ENCODE assay signal across 9 mouse cellular contexts in genomic region chr4:151127636-151128548, GRCm38 (mm10). TPM values are rescaled to one million over a fixed set of nuclear protein-coding genes. Genes with fewer than 3 reads are reported as not detected.
A peak's percentile ranks its signal among the peaks of the same experiment; 100 is the strongest.
DNase-seq lines count a peak whose midpoint lies in the region; ATAC-seq lines count a peak whose summit lies in the region.
"Had no signal": no experiment of that assay in that cellular context is flagged by ENCODE, and none has a peak within 500 bp of the region (broad histone marks: within the 10 kb centered on the region; RNA-seq: fewer than 3 reads in every experiment).

No protein-coding gene starts in this region.

- H3K4me3 ChIP-seq in lung, embryonic 16.5 days (ENCODE audit: low read length) = peak overlapping the region; percentile 63
- H3K4me3 ChIP-seq in liver, embryonic 15.5 days (replicated peaks) = peak overlapping the region; percentile 28; the same call in 1 of the 2 replicates

- peaks cover 12% of the 10 kb centered on the region for H3K4me1 ChIP-seq in lung, embryonic 16.5 days (replicated peaks; ENCODE audit: control insufficient read depth, insufficient read depth, low read length)
- no peaks in the 10 kb centered on the region for H3K4me1 ChIP-seq in liver, embryonic 15.5 days (replicated peaks)

- peak overlapping the region; percentile 99 for H3K4me2 ChIP-seq in lung, embryonic 16.5 days (ENCODE audit: low read depth, low read length)
- H3K4me2 ChIP-seq in liver, embryonic 15.5 days = peak overlapping the region; percentile 50

- peaks cover 10% of the 10 kb centered on the region for H3K27me3 ChIP-seq in lung, embryonic 16.5 days (ENCODE audit: control insufficient read depth, insufficient read depth, low read depth, low read length)
- peaks cover 56% of the 10 kb centered on the region for H3K27me3 ChIP-seq in liver, embryonic 15.5 days

- 0 out of 2 replicates have a peak, but pooled peaks have one; percentile 4 for ATAC-seq in cerebellum, adult (ENCODE audit: insufficient number of reproducible peaks, low FRiP score, low TSS enrichment)
- peak; percentile 44; the same call in 1 of the 2 replicates for ATAC-seq in lung, embryonic 16.5 days (ENCODE audit: low read depth)
- ATAC-seq in liver, embryonic 15.5 days (ENCODE audit: insufficient read depth) = no peak

- no peak overlapping the region for H3K27ac ChIP-seq in lung, embryonic 16.5 days (ENCODE audit: low read length)
- no peak overlapping the region for H3K27ac ChIP-seq in liver, embryonic 15.5 days (replicated peaks)

- H3K36me3 ChIP-seq in lung, embryonic 16.5 days (ENCODE audit: control insufficient read depth, insufficient read depth, low read length) = no peaks in the 10 kb centered on the region
- no peaks in the 10 kb centered on the region for H3K36me3 ChIP-seq in liver, embryonic 15.5 days (replicated peaks)

- no peaks in the 10 kb centered on the region for H3K9me3 ChIP-seq in lung, embryonic 16.5 days (ENCODE audit: control insufficient read depth, low read length)
- H3K9me3 ChIP-seq in liver, embryonic 15.5 days (replicated peaks) = no peaks in the 10 kb centered on the region

- no peak for DNase-seq in cerebellum, adult 8-10 months
- DNase-seq in lung, adult 18-20 months = no peak
- no peak for DNase-seq in right cerebral cortex, adult 2 months (ENCODE audit: low spot score in 2 of 2)
- DNase-seq in left cerebral cortex, adult 9 months (ENCODE audit: low spot score in 2 of 2) = no peak
- DNase-seq in kidney, adult 18-20 months = no peak

- WGBS in lung, embryonic 16.5 days = 8% methylated on average over 10 of the region's 10 CpGs
- 11% methylated on average over 10 of the region's 10 CpGs for WGBS in liver, embryonic 15.5 days (ENCODE audit: insufficient replicate concordance)

- peak overlapping the region; percentile 72 for H3K9ac ChIP-seq in lung, embryonic 16.5 days (ENCODE audit: low read length)
- no peak overlapping the region for H3K9ac ChIP-seq in liver, embryonic 15.5 days

RNA-seq across cellular contexts. Expression of gene Gm13090, which starts 38.5 kb away (rescaled TPM):
- not detected in 2 replicates for polyA plus RNA-seq in lung, embryonic 16.5 days (2015; fragmentation: Nextera tagmentation; extraction: Ambion mirVana)
- polyA plus RNA-seq in liver, embryonic 15.5 days (2015; fragmentation: Nextera tagmentation; extraction: Ambion mirVana) = not detected in 2 replicates
- polyA plus RNA-seq: testis, adult 2 months had no signal
